Mouse (Mus musculus): Measurements from ENCODE around the gene Erg. TPM values are rescaled to one million over a fixed set of nuclear protein-coding genes. Genes with fewer than 3 reads are reported as not detected.
A peak's percentile ranks its signal among the peaks of the same experiment; 100 is the strongest.

The Erg gene
- total and polyA plus RNA-seq, 3 experiments: 0.11 to 0.81 (median 0.34) TPM

GRCm38 (mm10) chr16:95618206-95618605 lies 31.8 kb upstream of the Erg start:
- Histone ChIP-seq H3K27ac (ENCODE audit: insufficient read depth, low read depth) (no peak overlapping the region), H3K36me3 (replicated peaks in 1 of 2; ENCODE audit: control insufficient read depth in 1 of 2, insufficient read depth in 1 of 2, low read length in 1 of 2) (no peaks in the 10 kb centered on the region), H3K27me3 (replicated peaks) (no peaks in the 10 kb centered on the region), H3K79me2 (replicated peaks; ENCODE audit: control insufficient read depth, extremely low read depth, insufficient read depth, poor library complexity, severe bottlenecking) (no peaks in the 10 kb centered on the region), H3K4me2 (ENCODE audit: insufficient read depth, low read depth, poor library complexity, severe bottlenecking) (peak overlapping the region; percentile 76), H3K9me3 (replicated peaks; ENCODE audit: low read length) (no peaks in the 10 kb centered on the region), H3K9ac (ENCODE audit: insufficient read depth, low read depth) (no peak overlapping the region), H3K4me3 (replicated peaks in 1 of 3; ENCODE audit: low read depth in 2 of 3, low read length in 2 of 3, poor library complexity in 1 of 3) (no peak overlapping the region), H3K4me1 (ENCODE audit: control insufficient read depth in 1 of 2, insufficient read depth in 2 of 2) (peaks cover 0 to 4% of the 10 kb centered on the region in 2 experiments; a peak in 1 of 4 replicates)
- no peak for DNase-seq (ENCODE audit: extremely low read depth)
- in situ Hi-C loops (cut with MboI; ENCODE audit: low pct_ligation_motif_present, low pct_unique_long_range_greater_than_20kb, low sequenced_read_pairs) (no loop called here), dilution Hi-C loops (cut with MboI; ENCODE audit: extremely low pct_ligation_motif_present, extremely low pct_unique_long_range_greater_than_20kb, low sequenced_read_pairs) (no loop called here)
- TF ChIP-seq CHD1 (IDR thresholded peaks at IDR 0.05; ENCODE audit: low read depth, low read length): no peak
- TF ChIP-seq CHD2 (IDR thresholded peaks at IDR 0.05; ENCODE audit: low read length): no peak
- no peak for TF ChIP-seq UBTF (IDR thresholded peaks at IDR 0.05; ENCODE audit: low read depth, low read length)
- no peak for TF ChIP-seq ZKSCAN1 (IDR thresholded peaks at IDR 0.05; ENCODE audit: borderline replicate concordance, low read depth, low read length)
- no peak for TF ChIP-seq NRF1 (IDR thresholded peaks at IDR 0.05; ENCODE audit: low read depth, low read length)
- TF ChIP-seq IRF4 (IDR thresholded peaks at IDR 0.05; ENCODE audit: low read depth, low read length): no peak
- no peak for TF ChIP-seq ZNF384 (IDR thresholded peaks at IDR 0.05; ENCODE audit: low read depth, low read length)
- no peak for TF ChIP-seq PAX5 (IDR thresholded peaks at IDR 0.05; ENCODE audit: low read length)
- TF ChIP-seq ELF1 (IDR thresholded peaks at IDR 0.05; ENCODE audit: low read depth, low read length): no peak
- TF ChIP-seq MAFK (IDR thresholded peaks at IDR 0.05; ENCODE audit: insufficient replicate concordance, low read length): no peak
- TF ChIP-seq RAD21 (IDR thresholded peaks at IDR 0.05; ENCODE audit: low read depth, low read length): no peak
- no peak for TF ChIP-seq EP300 (IDR thresholded peaks at IDR 0.05; ENCODE audit: low read length)
- no peak for TF ChIP-seq POLR2AphosphoS2 (IDR thresholded peaks at IDR 0.05; ENCODE audit: low read depth, low read length)
- TF ChIP-seq USF2 (conservative IDR thresholded peaks at IDR 0.05; ENCODE audit: low read depth, low read length): no peak
- no peak for TF ChIP-seq TBP (conservative IDR thresholded peaks at IDR 0.05; ENCODE audit: low read depth, low read length)
- no peak for TF ChIP-seq SMC3 (IDR thresholded peaks at IDR 0.05; ENCODE audit: low read depth, low read length)
- no peak for TF ChIP-seq RCOR1 (conservative IDR thresholded peaks at IDR 0.05; ENCODE audit: low read depth, low read length)
- no peak for TF ChIP-seq MEF2A (IDR thresholded peaks at IDR 0.05; ENCODE audit: borderline replicate concordance, low read depth, low read length)
- no peak for TF ChIP-seq GABPA (IDR thresholded peaks at IDR 0.05; ENCODE audit: insufficient replicate concordance, low read depth, low read length)
- no peak for TF ChIP-seq KAT2A (IDR thresholded peaks at IDR 0.05; ENCODE audit: insufficient replicate concordance, low read length)

- no peaks in the 10 kb centered on the region for H3K9me3 ChIP-seq (replicated peaks; ENCODE audit: low read length)
- H3K79me2 ChIP-seq (replicated peaks; ENCODE audit: control insufficient read depth, extremely low read depth, insufficient read depth, poor library complexity, severe bottlenecking): no peaks in the 10 kb centered on the region
- H3K27me3 ChIP-seq (replicated peaks): no peaks in the 10 kb centered on the region
- in situ Hi-C loops (cut with MboI; ENCODE audit: low pct_ligation_motif_present, low pct_unique_long_range_greater_than_20kb, low sequenced_read_pairs): no loop called here
- no peak overlapping the region for H3K4me3 ChIP-seq (replicated peaks in 1 of 3; ENCODE audit: low read depth in 2 of 3, low read length in 2 of 3, poor library complexity in 1 of 3)
- no peak overlapping the region for H3K27ac ChIP-seq (ENCODE audit: insufficient read depth, low read depth)
- TF ChIP-seq CTCF (conservative IDR thresholded peaks at IDR 0.05 in 1 of 2, IDR thresholded peaks at IDR 0.05 in 1 of 2; ENCODE audit: low read depth in 2 of 2, low read length in 2 of 2) (no peak), MAFK (IDR thresholded peaks at IDR 0.05; ENCODE audit: insufficient replicate concordance, low read length) (no peak), MXI1 (IDR thresholded peaks at IDR 0.05; ENCODE audit: low read depth, low read length) (no peak), PAX5 (IDR thresholded peaks at IDR 0.05; ENCODE audit: low read length) (no peak), HCFC1 (IDR thresholded peaks at IDR 0.05; ENCODE audit: low read depth, low read length) (no peak), JUN (IDR thresholded peaks at IDR 0.05; ENCODE audit: insufficient read depth, low read depth, low read length) (no peak), IRF4 (IDR thresholded peaks at IDR 0.05; ENCODE audit: low read depth, low read length) (no peak), BHLHE40 (IDR thresholded peaks at IDR 0.05; ENCODE audit: low read depth, low read length) (no peak), SMC3 (IDR thresholded peaks at IDR 0.05; ENCODE audit: low read depth, low read length) (no peak), RCOR1 (conservative IDR thresholded peaks at IDR 0.05; ENCODE audit: low read depth, low read length) (no peak), EP300 (IDR thresholded peaks at IDR 0.05; ENCODE audit: low read length) (no peak)
- DNase-seq (ENCODE audit: extremely low read depth): no peak
- H3K4me2 ChIP-seq (ENCODE audit: insufficient read depth, low read depth, poor library complexity, severe bottlenecking): peak overlapping the region; percentile 76
- dilution Hi-C loops (cut with MboI; ENCODE audit: extremely low pct_ligation_motif_present, extremely low pct_unique_long_range_greater_than_20kb, low sequenced_read_pairs): no loop called here
- no peaks in the 10 kb centered on the region for H3K36me3 ChIP-seq (replicated peaks in 1 of 2; ENCODE audit: control insufficient read depth in 1 of 2, insufficient read depth in 1 of 2, low read length in 1 of 2)
- peaks cover 2 to 4% of the 10 kb centered on the region in 2 experiments; a peak in 3 of 4 replicates for H3K4me1 ChIP-seq (ENCODE audit: control insufficient read depth in 1 of 2, insufficient read depth in 2 of 2)
- H3K9ac ChIP-seq (ENCODE audit: insufficient read depth, low read depth): 0 out of 2 replicates have a peak overlapping the region, but pooled peaks have one; percentile 5
Measured at GRCm38 (mm10) chr16:95617720-95618119, 31.3 kb upstream of the Erg start.
